Mouse (Mus musculus) hindbrain, embryonic 12.5 days (tissue): Measurements from ENCODE around the gene Nprl3. TPM values are rescaled to one million over a fixed set of nuclear protein-coding genes. Genes with fewer than 3 reads are reported as not detected.

Source experiments
- ATAC-seq: fragments of 200-750 bp; cut with Nextera tagmentation; 2 replicates; pipeline ENCODE4 v1.8.0; 2017; ENCODE audit warnings: moderate TSS enrichment; ENCODE audit not compliant: low FRiP score
- H3K27ac ChIP-seq: fragments of 300-500 bp; sonication (generic); 2 replicates; pipeline ENCODE4 v1.5.1; 2016; ENCODE audit warnings: mild to moderate bottlenecking
- H3K27me3 ChIP-seq: fragments of 300-500 bp; sonication (generic); 2 replicates; pipeline ENCODE4 v1.6.1; 2016; ENCODE audit warnings: mild to moderate bottlenecking
- H3K36me3 ChIP-seq: fragments of 300-500 bp; sonication (generic); 2 replicates; pipeline ENCODE4 v1.6.1; 2016; ENCODE audit warnings: mild to moderate bottlenecking
- H3K4me1 ChIP-seq: fragments of 300-500 bp; sonication (generic); 2 replicates; pipeline ENCODE4 v1.6.1; 2016
- H3K4me2 ChIP-seq: fragments of 300-500 bp; sonication (generic); replicated peaks from 2 replicates; pipeline ENCODE4 v1.6.1; 2016; ENCODE audit warnings: mild to moderate bottlenecking
- H3K4me3 ChIP-seq: fragments of 300-500 bp; sonication (generic); 2 replicates; pipeline ENCODE4 v1.5.1; 2016; ENCODE audit warnings: mild to moderate bottlenecking
- H3K9ac ChIP-seq: fragments of 300-500 bp; sonication (generic); 2 replicates; pipeline ENCODE4 v1.6.1; 2016; ENCODE audit warnings: mild to moderate bottlenecking, moderate library complexity
- H3K9me3 ChIP-seq: fragments of 300-500 bp; sonication (generic); replicated peaks from 2 replicates; pipeline ENCODE4 v1.6.1; 2016; ENCODE audit warnings: mild to moderate bottlenecking
- WGBS: fragments of 180-500 bp; shearing (Covaris S2); methylation state at CpG from one replicate; pipeline ENCODE4 v1.1.7; 2016; 5-methylcytosine and 5-hydroxymethylcytosine counted together
- polyA plus RNA-seq: library from polyadenylated mRNA; unstranded; fragments of >200 nt; fragmentation: Nextera tagmentation; extraction: Ambion mirVana; gene quantifications from 2 replicates; pipeline ENCODE4 v1.2.1, GENCODE M21; 2016

Gene Nprl3
- polyA plus RNA-seq, 1 experiment from 2014 or later: 51.3 TPM

GRCm38 (mm10) chr11:32227555-32227954 is 40.0 kb downstream of the Nprl3 start:
- Histone ChIP-seq H3K27me3 (peaks cover 21% of the 10 kb centered on the region), H3K4me3 (no peak overlapping the region), H3K9me3 (no peaks in the 10 kb centered on the region), H3K36me3 (peaks cover 39% of the 10 kb centered on the region), H3K9ac (0 out of 2 replicates have a peak overlapping the region, but pooled peaks have one; percentile 9), H3K4me1 (peaks cover 29% of the 10 kb centered on the region), H3K27ac (no peak overlapping the region), H3K4me2 (peak overlapping the region; percentile 72)
- ATAC-seq: no peak
- 88% methylated on average over 9 of the region's 9 CpGs for WGBS

- 58% methylated on average over 1 of the region's 1 CpGs for WGBS
- Histone ChIP-seq H3K27ac (no peak overlapping the region), H3K4me3 (peak overlapping the region; percentile 64), H3K4me2 (peak overlapping the region; percentile 72), H3K9ac (peak overlapping the region; percentile 77), H3K36me3 (peaks cover 34% of the 10 kb centered on the region), H3K4me1 (peaks cover 34% of the 10 kb centered on the region), H3K27me3 (peaks cover 25% of the 10 kb centered on the region), H3K9me3 (no peaks in the 10 kb centered on the region)
- no peak for ATAC-seq
Measured at GRCm38 (mm10) chr11:32227041-32227440, 40.5 kb downstream of the Nprl3 start.

- peak within 1 kb of the TSS; percentile 71 for H3K27ac ChIP-seq
- H3K27me3 ChIP-seq: peaks cover 30% of the 10 kb centered on the region
- no peaks in the 10 kb centered on the region for H3K9me3 ChIP-seq
- WGBS: 2% methylated on average over 47 of the region's 47 CpGs
- peaks cover 27% of the 10 kb centered on the region for H3K36me3 ChIP-seq
- peak within 1 kb of the TSS; percentile 64 for H3K4me3 ChIP-seq
- peak; percentile 85 for ATAC-seq
- H3K4me2 ChIP-seq: peak within 1 kb of the TSS; percentile 72
- peak within 1 kb of the TSS; percentile 77 for H3K9ac ChIP-seq
- H3K4me1 ChIP-seq: peaks cover 38% of the 10 kb centered on the region
Measured at GRCm38 (mm10) chr11:32226124-32226871, 41.2 kb downstream of the Nprl3 start, which contains the start of gene Mpg. Mpg (plus strand) TSS chr11:32226505.

DNA sequence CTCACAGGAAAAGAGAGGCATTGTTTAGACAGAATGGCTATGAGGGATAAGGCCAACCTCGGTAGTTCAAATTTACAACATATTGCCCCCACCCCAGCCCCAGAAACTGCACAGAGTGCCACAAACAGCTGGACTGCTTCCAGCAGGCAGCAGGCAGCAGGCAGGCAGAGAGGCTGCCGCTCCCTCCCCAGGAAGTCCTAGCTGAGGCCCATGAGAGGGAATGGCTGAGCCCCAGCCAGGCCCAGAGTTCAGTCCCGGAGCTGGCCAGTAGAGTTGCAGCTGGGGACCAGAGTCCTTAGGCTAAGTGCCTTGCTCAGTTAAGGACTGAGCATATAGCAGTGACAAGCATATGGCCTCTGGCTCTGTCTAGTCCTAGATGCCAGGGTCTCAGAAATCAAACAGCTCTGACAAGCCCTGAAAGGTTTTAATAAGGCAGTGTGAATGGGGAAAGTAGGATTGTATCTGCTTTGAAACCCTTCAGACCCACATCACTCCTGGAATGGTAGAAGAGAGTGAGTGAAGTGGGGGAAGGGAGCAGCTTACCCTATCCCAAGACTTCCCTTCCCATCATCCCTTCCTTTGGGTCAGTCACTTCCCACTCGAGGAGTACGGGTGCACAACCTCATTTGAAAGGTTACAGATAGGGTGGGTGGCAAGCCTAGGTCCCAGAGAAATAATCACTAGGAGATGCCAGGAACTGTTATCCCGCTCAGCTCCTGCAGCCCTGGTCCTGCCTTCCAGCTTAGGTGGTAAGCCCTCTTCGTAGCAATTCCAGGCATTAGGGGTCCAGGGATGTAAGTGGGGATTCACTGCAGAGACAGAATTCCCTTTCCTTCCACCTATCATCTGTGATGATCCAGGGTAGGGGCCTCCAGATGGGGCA is 42.0 kb downstream of the Nprl3 start:
- no peak overlapping the region for H3K9ac ChIP-seq
- ATAC-seq: no peak
- H3K27ac ChIP-seq: peak overlapping the region; percentile 71
- H3K27me3 ChIP-seq: peaks cover 38% of the 10 kb centered on the region
- H3K36me3 ChIP-seq: peaks cover 21% of the 10 kb centered on the region
- peaks cover 47% of the 10 kb centered on the region for H3K4me1 ChIP-seq
- 0 out of 2 replicates have a peak overlapping the region, but pooled peaks have one; percentile 6 for H3K4me2 ChIP-seq
- no peak overlapping the region for H3K4me3 ChIP-seq
- WGBS: 60% methylated on average over 7 of the region's 7 CpGs
- no peaks in the 10 kb centered on the region for H3K9me3 ChIP-seq

GRCm38 (mm10) chr11:32224468-32225139 is 42.9 kb downstream of the Nprl3 start:
- Histone ChIP-seq H3K27ac (peak overlapping the region; percentile 71), H3K27me3 (peaks cover 42% of the 10 kb centered on the region), H3K36me3 (peaks cover 12% of the 10 kb centered on the region), H3K4me1 (peaks cover 48% of the 10 kb centered on the region), H3K4me3 (no peak overlapping the region), H3K9ac (no peak overlapping the region), H3K9me3 (no peaks in the 10 kb centered on the region), H3K4me2 (no peak overlapping the region)
- 21% methylated on average over 4 of the region's 4 CpGs for WGBS
- no peak for ATAC-seq

DNA sequence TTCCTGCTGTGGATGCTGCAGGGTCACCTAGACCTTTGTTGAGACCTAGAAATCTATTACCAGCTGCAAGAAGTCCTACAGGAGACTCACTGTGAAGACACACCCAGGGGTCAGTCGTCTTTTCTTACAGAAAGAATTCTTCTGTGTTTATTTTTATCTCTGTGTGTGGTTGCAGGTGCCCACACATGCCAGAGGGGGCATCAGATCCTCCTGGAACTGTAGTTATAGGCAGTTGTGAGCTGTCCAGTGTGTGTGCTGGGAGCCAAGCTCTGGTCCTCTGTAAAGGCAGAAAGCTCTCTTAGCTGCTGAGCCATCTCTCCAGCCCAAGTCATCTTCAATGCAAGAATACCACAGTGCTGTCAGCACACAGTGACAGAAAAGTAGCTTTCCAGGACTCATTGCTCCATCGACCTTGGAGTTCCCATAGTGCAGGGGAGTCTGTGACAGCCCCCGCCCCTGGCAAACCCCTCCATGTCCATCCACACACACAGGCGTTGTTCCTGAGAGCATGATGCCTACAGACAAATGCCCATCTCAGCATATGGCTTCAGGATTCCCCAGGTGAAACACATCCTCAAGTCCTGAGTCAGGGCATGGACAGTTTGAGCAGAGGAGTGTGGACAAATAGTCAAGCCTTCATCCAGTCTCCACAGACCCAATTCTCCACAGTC is 44.1 kb downstream of the Nprl3 start:
- peaks cover 53% of the 10 kb centered on the region for H3K4me1 ChIP-seq
- WGBS: 71% methylated on average over 4 of the region's 4 CpGs

GRCm38 (mm10) chr11:32222570-32223194 is 44.8 kb downstream of the Nprl3 start:
- peaks cover 42% of the 10 kb centered on the region for H3K27me3 ChIP-seq
- no peak overlapping the region for H3K27ac ChIP-seq
- ATAC-seq: no peak
- peak overlapping the region; percentile 99 for H3K4me2 ChIP-seq
- H3K4me3 ChIP-seq: peak overlapping the region; percentile 73
- no peaks in the 10 kb centered on the region for H3K9me3 ChIP-seq
- WGBS: 11% methylated on average over 21 of the region's 21 CpGs
- no peaks in the 10 kb centered on the region for H3K36me3 ChIP-seq
- H3K4me1 ChIP-seq: peaks cover 57% of the 10 kb centered on the region
- H3K9ac ChIP-seq: peak overlapping the region; percentile 80

More for the DNA sequence above, 44.1 kb downstream of the Nprl3 start:
- no peak overlapping the region for H3K27ac ChIP-seq
- no peak overlapping the region for H3K9ac ChIP-seq
- H3K4me3 ChIP-seq: no peak overlapping the region
- no peak overlapping the region for H3K4me2 ChIP-seq
- peaks cover under 1% of the 10 kb centered on the region; the same call in 1 of the 2 replicates for H3K36me3 ChIP-seq
- no peak for ATAC-seq
- H3K9me3 ChIP-seq: no peaks in the 10 kb centered on the region
- peaks cover 42% of the 10 kb centered on the region for H3K27me3 ChIP-seq

- WGBS: under 1% methylated on average over 61 of the region's 72 CpGs
- H3K4me2 ChIP-seq: peak within 1 kb of the TSS; percentile 99
- H3K4me3 ChIP-seq: peak within 1 kb of the TSS; percentile 73
- H3K9ac ChIP-seq: peak within 1 kb of the TSS; percentile 80
- no peaks in the 10 kb centered on the region for H3K36me3 ChIP-seq
- peaks cover 42% of the 10 kb centered on the region for H3K27me3 ChIP-seq
- peak within 1 kb of the TSS; percentile 79 for H3K27ac ChIP-seq
- H3K9me3 ChIP-seq: no peaks in the 10 kb centered on the region
- peaks cover 53% of the 10 kb centered on the region for H3K4me1 ChIP-seq
- 0 out of 2 replicates have a peak, but pooled peaks have one; percentile 11 for ATAC-seq
Measured at GRCm38 (mm10) chr11:32221951-32222409, 45.5 kb downstream of the Nprl3 start, which contains the start of gene Rhbdf1. Rhbdf1 (minus strand) TSS chr11:32222300.

DNA sequence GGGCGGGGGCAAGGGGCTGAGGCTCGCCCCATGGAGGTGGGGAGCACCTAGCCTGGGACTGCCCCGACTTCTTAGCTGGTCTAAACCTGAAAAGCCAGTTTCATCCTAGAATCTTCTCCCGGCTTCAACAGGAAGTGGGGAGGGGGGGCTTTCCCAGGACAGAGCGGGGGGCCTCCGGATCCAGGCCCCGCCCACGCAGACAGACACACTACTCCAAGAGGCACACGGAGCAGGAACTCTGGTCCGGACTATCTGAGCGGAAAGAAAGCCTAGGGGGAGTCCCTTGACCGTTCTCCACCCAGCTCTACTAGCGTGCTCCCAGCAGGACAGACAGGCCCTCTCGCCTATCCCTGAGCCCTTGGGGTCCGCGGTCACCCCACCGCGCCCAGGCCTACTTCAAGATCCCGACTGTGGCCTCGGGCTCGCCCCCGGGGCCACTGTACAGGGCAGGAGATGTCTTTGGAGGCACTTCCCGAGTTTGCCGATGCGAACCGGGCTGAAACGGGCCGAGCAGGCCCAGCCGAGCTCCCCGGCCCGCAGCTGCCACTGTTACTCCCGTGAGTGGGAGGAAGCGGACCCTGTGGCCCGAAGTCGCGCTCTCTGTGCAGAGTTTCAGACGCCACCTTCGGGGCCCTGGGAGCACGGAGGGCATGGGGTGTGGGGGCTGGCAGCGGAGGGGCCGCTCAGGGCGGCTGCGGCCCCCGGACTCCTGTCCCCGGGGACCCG is 46.1 kb downstream of the Nprl3 start:
- peak overlapping the region; percentile 99 for H3K4me2 ChIP-seq
- peak overlapping the region; percentile 79 for H3K27ac ChIP-seq
- H3K9me3 ChIP-seq: no peaks in the 10 kb centered on the region
- peak overlapping the region; percentile 73 for H3K4me3 ChIP-seq
- under 1% methylated on average over 46 of the region's 46 CpGs for WGBS
- H3K9ac ChIP-seq: peak overlapping the region; percentile 80
- peaks cover 42% of the 10 kb centered on the region for H3K27me3 ChIP-seq
- peaks cover 48% of the 10 kb centered on the region for H3K4me1 ChIP-seq
- peak; percentile 42 for ATAC-seq
- H3K36me3 ChIP-seq: no peaks in the 10 kb centered on the region

DNA sequence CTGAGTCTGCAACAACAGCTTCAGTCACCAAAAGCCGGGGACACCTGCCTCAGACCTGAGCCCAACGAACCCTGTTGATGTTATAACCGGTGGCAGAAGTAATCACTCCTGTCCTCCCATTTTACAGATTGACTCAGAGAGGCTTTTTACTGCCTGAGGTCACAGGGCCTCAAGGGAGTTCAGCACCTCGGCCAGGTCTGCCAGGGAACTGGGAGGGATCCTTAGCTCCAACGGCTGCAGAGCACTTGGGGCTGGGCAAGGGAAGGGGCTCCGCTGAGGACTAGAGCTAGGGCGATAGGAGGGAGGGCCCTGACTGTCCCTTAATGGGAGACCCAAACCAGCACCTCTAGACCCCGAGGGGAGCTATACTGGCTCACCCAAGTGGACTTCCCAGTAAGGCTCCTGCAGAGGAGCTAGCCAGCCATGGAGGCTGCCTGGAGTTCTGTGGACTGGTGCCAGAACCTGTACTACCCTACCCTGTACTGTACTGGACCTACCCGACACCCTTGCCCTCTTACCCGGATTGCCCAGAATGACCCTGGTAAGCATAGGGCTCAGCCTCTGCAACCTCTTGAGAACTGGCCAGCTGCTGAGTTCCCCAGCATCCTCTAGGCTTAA is 46.8 kb downstream of the Nprl3 start:
- peaks cover 48% of the 10 kb centered on the region for H3K4me1 ChIP-seq
- 37% methylated on average over 10 of the region's 10 CpGs for WGBS
- H3K9me3 ChIP-seq: no peaks in the 10 kb centered on the region
- peak overlapping the region; percentile 80; the same call in 1 of the 2 replicates for H3K9ac ChIP-seq
- H3K36me3 ChIP-seq: no peaks in the 10 kb centered on the region
- peak overlapping the region; percentile 99 for H3K4me2 ChIP-seq
- H3K27me3 ChIP-seq: peaks cover 42% of the 10 kb centered on the region
- peak overlapping the region; percentile 73 for H3K4me3 ChIP-seq
- ATAC-seq: peak; percentile 49
- H3K27ac ChIP-seq: no peak overlapping the region; the same call in 1 of the 2 replicates
